In the genomic region with DNA sequence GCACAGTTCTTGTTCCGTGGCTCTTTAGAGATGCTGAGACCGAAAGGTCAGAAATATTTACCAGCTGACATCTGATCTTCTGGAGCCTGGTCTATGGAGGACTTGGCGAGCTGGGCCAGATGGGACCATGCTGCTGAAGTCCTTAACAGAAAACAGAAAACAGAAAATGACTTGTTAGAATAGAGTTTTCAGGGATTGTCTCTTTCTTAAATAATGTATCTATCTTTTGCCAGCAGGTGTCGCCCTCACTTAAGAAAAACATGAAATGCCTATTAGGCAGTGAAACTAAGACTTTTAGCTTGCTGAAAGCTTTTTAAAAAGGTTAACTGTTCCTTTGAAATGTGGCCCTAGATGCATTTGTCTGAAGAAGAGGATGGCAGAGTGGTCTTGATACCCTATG, we compare ENCODE assay signal across 8 mouse cellular contexts. TPM values are rescaled to one million over a fixed set of nuclear protein-coding genes. Genes with fewer than 3 reads are reported as not detected.
DNase-seq lines count a peak whose midpoint lies in the region; ATAC-seq lines count a peak whose summit lies in the region.

No protein-coding gene starts in this region.

- H3K4me1 ChIP-seq in forebrain, embryonic 14.5 days (ENCODE audit: control insufficient read depth, insufficient read depth, low read length): no peaks in the 10 kb centered on the region
- no peaks in the 10 kb centered on the region for H3K4me1 ChIP-seq in forebrain, embryonic 13.5 days
- H3K4me1 ChIP-seq in midbrain, embryonic 12.5 days: no peaks in the 10 kb centered on the region
- no peaks in the 10 kb centered on the region for H3K4me1 ChIP-seq in midbrain, embryonic 10.5 days

- intact Hi-C loops in heart, postnatal 14 days (cut with DNase I): loop anchor here (1.0 kb wide), 1 partner anchor 115 kb away; no protein-coding TSS in a partner anchor

- 69% methylated on average over 4 of the region's 4 CpGs for WGBS in forebrain, embryonic 14.5 days
- 70% methylated on average over 4 of the region's 4 CpGs for WGBS in forebrain, embryonic 13.5 days
- WGBS in midbrain, embryonic 12.5 days: 62% methylated on average over 4 of the region's 4 CpGs
- 66% methylated on average over 4 of the region's 4 CpGs for WGBS in midbrain, embryonic 10.5 days

- no peak overlapping the region for H3K4me2 ChIP-seq in forebrain, embryonic 14.5 days (ENCODE audit: low read length)
- no peak overlapping the region for H3K4me2 ChIP-seq in forebrain, embryonic 13.5 days
- H3K4me2 ChIP-seq in midbrain, embryonic 12.5 days (replicated peaks): no peak overlapping the region

- H3K27ac ChIP-seq in forebrain, embryonic 14.5 days (ENCODE audit: low read depth, low read length): no peak overlapping the region
- H3K27ac ChIP-seq in forebrain, embryonic 13.5 days: no peak overlapping the region
- 0 out of 2 replicates have a peak overlapping the region, but pooled peaks have one; percentile 42 for H3K27ac ChIP-seq in midbrain, embryonic 12.5 days (replicated peaks)
- no peak overlapping the region for H3K27ac ChIP-seq in midbrain, embryonic 10.5 days (replicated peaks)

- no peaks in the 10 kb centered on the region for H3K27me3 ChIP-seq in forebrain, embryonic 14.5 days (replicated peaks; ENCODE audit: control insufficient read depth, insufficient read depth, low read length)
- no peaks in the 10 kb centered on the region for H3K27me3 ChIP-seq in forebrain, embryonic 13.5 days
- H3K27me3 ChIP-seq in midbrain, embryonic 12.5 days: no peaks in the 10 kb centered on the region
- H3K27me3 ChIP-seq in midbrain, embryonic 10.5 days (ENCODE audit: low read depth, poor library complexity, severe bottlenecking): no peaks in the 10 kb centered on the region

- H3K9me3 ChIP-seq in forebrain, embryonic 14.5 days (replicated peaks; ENCODE audit: control insufficient read depth, low read length): no peaks in the 10 kb centered on the region
- H3K9me3 ChIP-seq in forebrain, embryonic 13.5 days (replicated peaks): no peaks in the 10 kb centered on the region
- no peaks in the 10 kb centered on the region for H3K9me3 ChIP-seq in midbrain, embryonic 12.5 days
- no peaks in the 10 kb centered on the region for H3K9me3 ChIP-seq in midbrain, embryonic 10.5 days (replicated peaks)

- no peak for ATAC-seq in forebrain, embryonic 14.5 days
- ATAC-seq in forebrain, embryonic 13.5 days: no peak
- ATAC-seq in midbrain, embryonic 12.5 days (ENCODE audit: low FRiP score, low read depth): no peak
- 0 out of 2 replicates have a peak, but pooled peaks have one; percentile 39 for ATAC-seq in megakaryocyte-erythroid progenitor cell, adult 5-6 weeks (replicated peaks; ENCODE audit: low FRiP score, low TSS enrichment, poor library complexity, severe bottlenecking)

- DNase-seq in forebrain, embryonic 14.5 days (ENCODE audit: low spot score): peak; percentile 81
- no peak for DNase-seq in midbrain, embryonic 10.5 days (ENCODE audit: low spot score)
- DNase-seq in c-Kit-positive CD71-negative TER-119-negative erythroid progenitor cells, embryonic 14.5 days (ENCODE audit: low read depth): peak; percentile 70
- peak; percentile 66 to 75 for DNase-seq in heart, postnatal 14 days
- DNase-seq in thymus, postnatal 4 days: peak; percentile 81

- H3K36me3 ChIP-seq in forebrain, embryonic 14.5 days (ENCODE audit: control insufficient read depth, insufficient read depth, low read length): peaks cover 10% of the 10 kb centered on the region
- H3K36me3 ChIP-seq in forebrain, embryonic 13.5 days (ENCODE audit: poor library complexity, severe bottlenecking): peaks cover 26% of the 10 kb centered on the region
- peaks cover 25% of the 10 kb centered on the region for H3K36me3 ChIP-seq in midbrain, embryonic 12.5 days
- H3K36me3 ChIP-seq in midbrain, embryonic 10.5 days: peaks cover 38% of the 10 kb centered on the region

- no peak overlapping the region for H3K4me3 ChIP-seq in forebrain, embryonic 14.5 days (ENCODE audit: low read depth, low read length)
- H3K4me3 ChIP-seq in forebrain, embryonic 13.5 days: no peak overlapping the region
- no peak overlapping the region for H3K4me3 ChIP-seq in midbrain, embryonic 12.5 days
- H3K4me3 ChIP-seq in midbrain, embryonic 10.5 days: no peak overlapping the region

- no peak overlapping the region for H3K9ac ChIP-seq in forebrain, embryonic 14.5 days (ENCODE audit: low read length)
- H3K9ac ChIP-seq in forebrain, embryonic 13.5 days: no peak overlapping the region
- H3K9ac ChIP-seq in midbrain, embryonic 12.5 days (replicated peaks): no peak overlapping the region

RNA-seq across cellular contexts. Expression of gene Tnrc6c, which starts 55.2 kb away (rescaled TPM):
- 20.0 and 24.5 TPM in 2 replicates for polyA plus RNA-seq in forebrain, embryonic 14.5 days (2014; fragmentation: Nextera tagmentation; extraction: Ambion mirVana)
- polyA plus RNA-seq in forebrain, embryonic 13.5 days (2015; fragmentation: Nextera tagmentation; extraction: Ambion mirVana): 23.7 and 24.7 TPM in 2 replicates
- polyA plus RNA-seq in midbrain, embryonic 12.5 days (2016; fragmentation: Nextera tagmentation; extraction: Ambion mirVana): 24.3 and 26.4 TPM in 2 replicates
- polyA plus RNA-seq in midbrain, embryonic 10.5 days (2016; fragmentation: Nextera tagmentation; extraction: Ambion mirVana): 9.4 and 12.4 TPM in 2 replicates
- 10 to 100 TPM; 36.2 to 36.5 TPM for total RNA-seq in heart, postnatal 14 days (2021)
- 27.1 and 32.2 TPM in 2 replicates for total RNA-seq in megakaryocyte-erythroid progenitor cell, adult 5-6 weeks (2014; fragmentation: Nextera tagmentation)
- total RNA-seq in megakaryocyte-erythroid progenitor cell, adult 5-6 weeks (2017): 15.8 and 18.0 TPM in 2 replicates
